Mouse (Mus musculus) bone marrow, adult 2 months (tissue): ENCODE measurements around the gene Cdc34.

ENCODE experiments used
- CTCF ChIP-seq: fragments of 200-500 bp; IDR thresholded peaks from 2 replicates; pipeline ENCODE4 v1.5.1; 2011; ENCODE audit warnings: low read length, control low read depth; ENCODE audit not compliant: control insufficient read depth, insufficient read depth
- POLR2A ChIP-seq: fragments of 200-500 bp; IDR thresholded peaks from 2 replicates; pipeline ENCODE4 v1.6.1; 2011; ENCODE audit warnings: low read depth, mild to moderate bottlenecking, control low read depth, low read length, borderline replicate concordance; ENCODE audit not compliant: control insufficient read depth

DNA sequence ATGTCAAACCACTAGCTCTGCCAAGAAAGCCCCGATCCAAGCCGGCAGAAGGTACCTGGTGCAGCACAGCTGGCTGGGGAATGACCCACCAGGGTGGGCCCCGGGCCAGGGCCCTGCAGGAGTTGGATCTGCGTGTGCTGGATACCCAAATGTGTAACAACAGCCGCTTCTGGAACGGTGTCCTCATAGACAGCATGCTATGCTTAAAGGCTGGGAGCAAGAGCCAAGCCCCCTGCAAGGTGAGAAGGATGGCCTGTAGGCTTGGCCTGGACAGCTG lies 12.3 kb downstream of the Cdc34 start:
- TF ChIP-seq CTCF = no peak
- no peak for TF ChIP-seq POLR2A
